Comparison of ENCODE assay signal across 18 mouse cellular contexts in the genomic region with DNA sequence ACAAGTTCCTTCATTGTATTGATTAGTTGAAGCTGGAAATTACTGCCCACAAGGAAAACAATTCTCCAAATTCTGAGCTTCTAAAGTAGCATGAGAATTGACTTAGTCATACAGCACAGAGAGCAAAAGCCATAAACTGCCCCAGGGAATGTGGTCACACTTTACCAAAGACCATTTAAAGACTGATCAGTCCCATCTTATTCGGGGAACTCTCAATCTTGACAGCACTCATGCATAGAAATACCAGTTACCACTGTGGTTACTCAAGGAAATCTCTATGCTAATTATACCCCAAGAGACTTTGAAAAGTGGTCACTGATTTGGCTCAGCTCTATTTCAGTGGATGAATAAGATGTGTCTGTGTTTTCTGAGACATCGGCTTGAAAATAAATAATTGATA. TPM values are rescaled to one million over a fixed set of nuclear protein-coding genes. Genes with fewer than 3 reads are reported as not detected.
DNase-seq lines count a peak whose midpoint lies in the region; ATAC-seq and TF ChIP-seq lines count a peak whose summit lies in the region.
"Had no signal": no experiment of that assay in that cellular context is flagged by ENCODE, and none has a peak within 500 bp of the region (broad histone marks: within the 10 kb centered on the region; RNA-seq: fewer than 3 reads in every experiment).

No protein-coding gene starts in this region.

- no peak overlapping the region for H3K27ac ChIP-seq in heart, embryonic 16.5 days (ENCODE audit: low read length)
- H3K27ac ChIP-seq in heart, embryonic 10.5 days, result no peak overlapping the region
- no peak overlapping the region for H3K27ac ChIP-seq in midbrain, embryonic 15.5 days
- H3K27ac ChIP-seq in midbrain, embryonic 14.5 days (replicated peaks; ENCODE audit: low read depth, low read length), result no peak overlapping the region
- peak overlapping the region; percentile 38 for H3K27ac ChIP-seq in embryonic fibroblast, embryonic 13.5 days (ENCODE audit: insufficient read depth, low read length)
- H3K27ac ChIP-seq: hindbrain, embryonic 12.5 days; limb, embryonic 10.5 days; liver, embryonic 12.5 days had no signal

- peak overlapping the region; percentile 58 for H3K4me2 ChIP-seq in heart, embryonic 16.5 days (ENCODE audit: low read depth, low read length)
- no peak overlapping the region for H3K4me2 ChIP-seq in midbrain, embryonic 15.5 days
- no peak overlapping the region for H3K4me2 ChIP-seq in midbrain, embryonic 14.5 days (ENCODE audit: low read length)
- H3K4me2 ChIP-seq: liver, embryonic 12.5 days had no signal

- peak overlapping the region; percentile 57 for H3K4me3 ChIP-seq in heart, embryonic 16.5 days (ENCODE audit: low read length)
- H3K4me3 ChIP-seq in heart, embryonic 10.5 days, result no peak overlapping the region
- no peak overlapping the region for H3K4me3 ChIP-seq in midbrain, embryonic 15.5 days
- H3K4me3 ChIP-seq in midbrain, embryonic 14.5 days (replicated peaks; ENCODE audit: low read depth, low read length), result no peak overlapping the region
- H3K4me3 ChIP-seq in embryonic fibroblast, embryonic 13.5 days (ENCODE audit: insufficient read depth, low read length), result no peak overlapping the region
- H3K4me3 ChIP-seq: hindbrain, embryonic 12.5 days; limb, embryonic 10.5 days; liver, embryonic 12.5 days had no signal

- H3K9me3 ChIP-seq in heart, embryonic 16.5 days (replicated peaks; ENCODE audit: control insufficient read depth, low read length), result no peaks in the 10 kb centered on the region
- no peaks in the 10 kb centered on the region for H3K9me3 ChIP-seq in heart, embryonic 10.5 days
- H3K9me3 ChIP-seq in midbrain, embryonic 15.5 days, result no peaks in the 10 kb centered on the region
- no peaks in the 10 kb centered on the region for H3K9me3 ChIP-seq in midbrain, embryonic 14.5 days (ENCODE audit: control insufficient read depth, low read length)
- H3K9me3 ChIP-seq: hindbrain, embryonic 12.5 days; limb, embryonic 10.5 days; liver, embryonic 12.5 days had no signal

- H3K36me3 ChIP-seq in heart, embryonic 16.5 days (ENCODE audit: control insufficient read depth, insufficient read depth), result no peaks in the 10 kb centered on the region
- H3K36me3 ChIP-seq in heart, embryonic 10.5 days, result no peaks in the 10 kb centered on the region
- no peaks in the 10 kb centered on the region for H3K36me3 ChIP-seq in midbrain, embryonic 15.5 days (replicated peaks)
- no peaks in the 10 kb centered on the region for H3K36me3 ChIP-seq in midbrain, embryonic 14.5 days (ENCODE audit: control insufficient read depth, insufficient read depth, low read length)
- H3K36me3 ChIP-seq: hindbrain, embryonic 12.5 days; limb, embryonic 10.5 days; liver, embryonic 12.5 days had no signal

- WGBS in heart, embryonic 16.5 days, result 58% methylated on average over 2 of the region's 2 CpGs
- WGBS in heart, embryonic 10.5 days, result 71% methylated on average over 2 of the region's 2 CpGs
- WGBS in midbrain, embryonic 15.5 days, result 58% methylated on average over 2 of the region's 2 CpGs
- WGBS in midbrain, embryonic 14.5 days, result 53% methylated on average over 2 of the region's 2 CpGs

- H3K4me1 ChIP-seq in heart, embryonic 16.5 days (ENCODE audit: control insufficient read depth, insufficient read depth, low read length), result 0 out of 2 replicates have a peak, but pooled peaks cover 4% of the 10 kb centered on the region
- H3K4me1 ChIP-seq in heart, embryonic 10.5 days, result peaks cover 12% of the 10 kb centered on the region
- peaks cover 3% of the 10 kb centered on the region; the same call in 1 of the 2 replicates for H3K4me1 ChIP-seq in midbrain, embryonic 15.5 days
- H3K4me1 ChIP-seq in midbrain, embryonic 14.5 days (ENCODE audit: control insufficient read depth, insufficient read depth, low read length), result no peaks in the 10 kb centered on the region; the same call in 1 of the 2 replicates
- H3K4me1 ChIP-seq in embryonic fibroblast, embryonic 13.5 days (ENCODE audit: control insufficient read depth, insufficient read depth, low read length), result peaks cover 8% of the 10 kb centered on the region

- no peak for TF ChIP-seq CTCF in embryonic fibroblast, embryonic 13.5 days (IDR thresholded peaks at IDR 0.05; ENCODE audit: borderline replicate concordance, insufficient read depth, low read length)

- no peak for TF ChIP-seq POLR2A in embryonic fibroblast, embryonic 13.5 days (IDR thresholded peaks at IDR 0.05; ENCODE audit: low read depth, low read length)

- DNase-seq in heart, embryonic 10.5 days (ENCODE audit: low spot score), result no peak
- DNase-seq in midbrain, embryonic 14.5 days, result no peak
- no peak for DNase-seq in kidney, adult 11 months
- no peak for DNase-seq in layer of hippocampus, adult 18-20 months (ENCODE audit: low spot score in 2 of 2)
- DNase-seq: gastrocnemius, postnatal 25 days; kidney, adult 9 months; layer of hippocampus, postnatal 36 days; thymus, adult 2 months had no signal

- H3K9ac ChIP-seq in heart, embryonic 16.5 days (ENCODE audit: low read length), result no peak overlapping the region
- no peak overlapping the region for H3K9ac ChIP-seq in midbrain, embryonic 15.5 days
- H3K9ac ChIP-seq in midbrain, embryonic 14.5 days (replicated peaks; ENCODE audit: low read length), result no peak overlapping the region
- H3K9ac ChIP-seq: hindbrain, embryonic 12.5 days; liver, embryonic 12.5 days had no signal

- ATAC-seq in heart, embryonic 16.5 days (replicated peaks; ENCODE audit: extremely low read depth, insufficient read depth, low FRiP score), result no peak
- ATAC-seq in midbrain, embryonic 15.5 days (replicated peaks), result peak; percentile 27; the same call in 1 of the 2 replicates
- no peak for ATAC-seq in midbrain, embryonic 14.5 days (ENCODE audit: low FRiP score, low TSS enrichment)
- ATAC-seq: liver, embryonic 12.5 days; lung, postnatal 0 days had no signal

- no peaks in the 10 kb centered on the region for H3K27me3 ChIP-seq in heart, embryonic 16.5 days (ENCODE audit: control insufficient read depth, insufficient read depth, low read length)
- no peaks in the 10 kb centered on the region for H3K27me3 ChIP-seq in heart, embryonic 10.5 days (ENCODE audit: insufficient read depth, poor library complexity, severe bottlenecking)
- no peaks in the 10 kb centered on the region for H3K27me3 ChIP-seq in midbrain, embryonic 15.5 days (replicated peaks)
- no peaks in the 10 kb centered on the region for H3K27me3 ChIP-seq in midbrain, embryonic 14.5 days (ENCODE audit: control insufficient read depth, insufficient read depth, low read length)
- H3K27me3 ChIP-seq: hindbrain, embryonic 12.5 days; liver, embryonic 12.5 days had no signal

RNA-seq across cellular contexts. Expression of a gene that starts 1.2 kb away (rescaled TPM):
- polyA plus RNA-seq in heart, embryonic 16.5 days (2015; fragmentation: Nextera tagmentation; extraction: Ambion mirVana), result 1.8 TPM in 2 replicates
- 0.70 and 0.95 TPM in 2 replicates for polyA plus RNA-seq in heart, embryonic 10.5 days (2016; fragmentation: Nextera tagmentation; extraction: Ambion mirVana)
- 0.64 and 0.74 TPM in 2 replicates for polyA plus RNA-seq in midbrain, embryonic 15.5 days (2015; fragmentation: Nextera tagmentation; extraction: Ambion mirVana)
- polyA plus RNA-seq in midbrain, embryonic 14.5 days (2014; fragmentation: Nextera tagmentation; extraction: Ambion mirVana), result 0.18 and 0.62 TPM in 2 replicates
- 2.0 and 2.7 TPM in 2 replicates for polyA plus RNA-seq in embryonic fibroblast, embryonic 13.5 days (2011; ENCODE audit: insufficient read length, low read depth, missing spikeins)
- total RNA-seq in layer of hippocampus, adult 18-20 months (2021), result 1 to 10 TPM; 4.0 to 4.1 TPM
- total RNA-seq: megakaryocyte, adult 5-6 weeks had no signal

RNA-seq across cellular contexts. Expression of a gene that starts 32.6 kb away (rescaled TPM):
- polyA plus RNA-seq in heart, embryonic 16.5 days (2015; fragmentation: Nextera tagmentation; extraction: Ambion mirVana), result 0.59 and 1.8 TPM in 2 replicates
- 0.48 and 0.88 TPM in 2 replicates for polyA plus RNA-seq in heart, embryonic 10.5 days (2016; fragmentation: Nextera tagmentation; extraction: Ambion mirVana)
- 0.36 and 0.63 TPM in 2 replicates for polyA plus RNA-seq in midbrain, embryonic 15.5 days (2015; fragmentation: Nextera tagmentation; extraction: Ambion mirVana)
- 0.27 and 1.0 TPM in 2 replicates for polyA plus RNA-seq in midbrain, embryonic 14.5 days (2014; fragmentation: Nextera tagmentation; extraction: Ambion mirVana)
- not detected in 2 replicates for polyA plus RNA-seq in embryonic fibroblast, embryonic 13.5 days (2011; ENCODE audit: insufficient read length, low read depth, missing spikeins)
- not detected for total RNA-seq in layer of hippocampus, adult 18-20 months (2021)
- total RNA-seq: layer of hippocampus, postnatal 36 days had no signal

RNA-seq across cellular contexts. Expression of a gene that starts 51.0 kb away (rescaled TPM):
- not detected in 2 replicates for polyA plus RNA-seq in heart, embryonic 16.5 days (2015; fragmentation: Nextera tagmentation; extraction: Ambion mirVana)
- polyA plus RNA-seq in heart, embryonic 10.5 days (2016; fragmentation: Nextera tagmentation; extraction: Ambion mirVana), result 0.04 TPM in 1 of 2 replicates, not detected in the other
- not detected in 2 replicates for polyA plus RNA-seq in midbrain, embryonic 15.5 days (2015; fragmentation: Nextera tagmentation; extraction: Ambion mirVana)
- polyA plus RNA-seq in midbrain, embryonic 14.5 days (2014; fragmentation: Nextera tagmentation; extraction: Ambion mirVana), result not detected in 2 replicates
- 0.14 TPM in 1 of 2 replicates, not detected in the other for polyA plus RNA-seq in embryonic fibroblast, embryonic 13.5 days (2011; ENCODE audit: insufficient read length, low read depth, missing spikeins)
- not detected for total RNA-seq in layer of hippocampus, adult 18-20 months (2021)
- total RNA-seq: gastrocnemius, postnatal 25 days; layer of hippocampus, postnatal 36 days; megakaryocyte, adult 5-6 weeks had no signal
- polyA plus RNA-seq: hindbrain, embryonic 12.5 days; large intestine, adult 2 months; limb, embryonic 10.5 days; liver, embryonic 12.5 days; lung, postnatal 0 days; spleen, adult 2 months; thymus, adult 2 months had no signal

RNA-seq across cellular contexts. Expression of a gene that starts 57.8 kb away (rescaled TPM):
- not detected in 2 replicates for polyA plus RNA-seq in heart, embryonic 16.5 days (2015; fragmentation: Nextera tagmentation; extraction: Ambion mirVana)
- not detected in 2 replicates for polyA plus RNA-seq in heart, embryonic 10.5 days (2016; fragmentation: Nextera tagmentation; extraction: Ambion mirVana)
- not detected in 2 replicates for polyA plus RNA-seq in midbrain, embryonic 15.5 days (2015; fragmentation: Nextera tagmentation; extraction: Ambion mirVana)
- not detected in 2 replicates for polyA plus RNA-seq in midbrain, embryonic 14.5 days (2014; fragmentation: Nextera tagmentation; extraction: Ambion mirVana)
- not detected in 2 replicates for polyA plus RNA-seq in embryonic fibroblast, embryonic 13.5 days (2011; ENCODE audit: insufficient read length, low read depth, missing spikeins)
- under 1 TPM in 1 of 2 experiments, not detected in 1; 0.64 TPM for total RNA-seq in layer of hippocampus, adult 18-20 months (2021)
- total RNA-seq: gastrocnemius, postnatal 25 days; layer of hippocampus, postnatal 36 days; megakaryocyte, adult 5-6 weeks had no signal
- polyA plus RNA-seq: hindbrain, embryonic 12.5 days; large intestine, adult 2 months; limb, embryonic 10.5 days; liver, embryonic 12.5 days; lung, postnatal 0 days; spleen, adult 2 months; thymus, adult 2 months had no signal
